Mouse (Mus musculus) lung, adult 18-20 months (tissue): ENCODE measurements at regions not wholly inside any gene's neighbourhood (a gene's known extent, or its start where the extent isn't known, plus 50 kb on each side); places are given as distances from the start of the nearest gene placed in this dataset.

Experiments
- DNase-seq, 2 experiments: peaks; one replicate each; pipeline ENCODE4 v3.0.0; 2022; ENCODE audit warnings: mixed read lengths in 2 of 2

DNA sequence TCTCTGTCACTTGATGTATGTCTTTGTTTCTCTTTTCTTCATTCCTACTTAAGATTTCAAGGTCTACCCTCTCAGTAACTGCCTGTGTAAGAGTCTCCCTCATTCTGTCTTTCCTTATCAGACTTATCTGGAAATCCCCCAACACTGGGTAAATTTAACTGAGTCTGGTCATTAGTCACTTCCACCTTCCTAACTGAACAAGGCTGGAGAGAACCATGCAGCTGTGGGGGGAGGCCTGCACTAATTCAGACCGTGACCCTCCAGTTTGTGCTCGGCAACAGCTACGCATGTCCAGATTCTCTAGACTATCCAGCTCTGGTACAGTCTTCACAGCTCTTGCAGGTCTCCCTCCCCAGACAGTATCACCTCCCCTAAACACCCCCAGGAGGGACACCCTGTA is 103.3 kb downstream of the Prox1 start:
- no peak for DNase-seq

- no peak for DNase-seq
Measured at GRCm38 (mm10) chr1:190066426-190066825, 104.1 kb downstream of the Prox1 start.

DNA sequence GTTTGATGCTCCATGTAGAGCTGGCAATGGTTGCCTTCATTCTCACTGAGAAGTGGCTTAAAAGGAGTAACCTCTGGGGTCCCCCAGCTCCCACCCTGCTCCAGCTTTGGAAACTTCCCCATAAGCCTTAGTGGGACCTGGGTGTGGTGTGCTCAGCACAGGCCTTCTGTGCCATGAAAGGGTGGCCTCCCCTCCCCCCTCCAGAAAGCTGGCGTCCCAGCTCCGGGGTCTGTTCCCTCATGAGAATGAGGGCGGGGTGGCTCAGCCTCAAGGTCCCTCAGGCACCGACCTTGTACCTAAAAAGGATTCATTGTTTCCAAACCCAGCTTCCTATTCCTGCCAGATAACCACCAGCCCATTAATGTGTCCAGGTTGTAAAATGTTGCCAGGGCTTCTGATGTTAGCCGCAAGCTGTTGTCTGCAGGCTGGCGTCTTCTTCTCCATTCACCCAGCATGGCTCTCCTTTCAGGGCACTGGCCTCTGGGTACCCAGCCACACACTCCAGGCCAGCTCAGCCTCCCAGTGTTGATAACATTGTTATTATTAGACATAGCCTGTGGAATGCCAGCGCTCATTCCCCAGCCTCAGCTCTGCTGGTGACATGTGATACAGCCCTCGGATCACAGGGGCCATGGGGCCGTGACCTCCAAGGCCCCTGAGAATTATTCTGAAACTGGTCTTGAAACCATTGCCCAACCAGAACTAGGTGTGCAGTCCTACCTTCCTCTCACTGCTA is 108.8 kb downstream of the Prox1 start:
- no peak for DNase-seq

GRCm38 (mm10) chr1:190059025-190059424 is 111.5 kb downstream of the Prox1 start:
- DNase-seq, result no peak

- no peak for DNase-seq
Measured at GRCm38 (mm10) chr1:190056931-190057330, 113.6 kb downstream of the Prox1 start.

- no peak for DNase-seq
Measured at GRCm38 (mm10) chr1:190051903-190052302, 118.6 kb downstream of the Prox1 start.

GRCm38 (mm10) chr1:190048521-190049170 is 121.9 kb downstream of the Prox1 start:
- DNase-seq, result no peak

DNA sequence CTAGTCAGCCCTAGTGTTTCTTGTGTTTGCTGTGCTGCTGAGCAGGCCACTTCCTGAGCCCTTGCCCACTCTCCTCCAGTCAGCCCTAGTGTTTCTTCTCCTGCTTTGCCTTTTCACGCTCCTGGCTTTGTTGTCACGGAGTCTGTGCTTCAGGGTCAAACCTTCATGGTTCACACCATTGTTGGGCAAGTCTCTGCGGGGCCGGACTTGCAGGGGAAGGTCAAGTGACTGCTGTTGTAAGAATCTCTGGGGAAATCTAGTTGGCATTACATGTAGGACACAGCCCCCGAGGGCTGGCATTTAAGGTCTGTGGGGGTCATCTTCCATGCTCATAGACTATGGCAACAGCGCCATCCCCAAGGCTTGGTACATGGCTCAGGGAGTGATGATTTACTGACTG is 123.3 kb downstream of the Prox1 start:
- DNase-seq, result no peak

- DNase-seq, result no peak
Measured at GRCm38 (mm10) chr1:190045797-190046196, 123.6 kb upstream of the Smyd2 start.

- DNase-seq, result no peak
Measured at GRCm38 (mm10) chr1:190044036-190044435, 121.9 kb upstream of the Smyd2 start.

GRCm38 (mm10) chr1:190043156-190043555 is 121.0 kb upstream of the Smyd2 start:
- DNase-seq, result no peak

DNA sequence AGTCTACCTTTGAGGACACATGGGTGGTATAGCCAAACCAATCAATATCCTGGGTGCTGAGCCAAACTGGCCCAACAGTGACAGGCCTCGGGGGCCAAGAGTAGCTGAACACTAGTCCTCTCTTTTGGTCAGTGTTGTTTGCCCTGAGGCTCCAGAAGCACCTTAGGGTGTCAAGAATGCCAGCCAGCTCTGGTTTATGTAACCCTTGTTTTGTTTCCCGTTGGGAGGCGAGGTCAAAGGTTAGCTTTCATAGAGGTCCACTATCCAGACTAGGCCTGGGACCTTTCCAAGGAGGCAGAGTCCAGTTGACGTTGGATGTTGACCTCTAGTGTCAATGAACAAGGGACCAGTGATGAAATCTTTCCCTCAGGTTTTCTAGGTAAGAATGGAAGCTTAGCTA is 120.0 kb upstream of the Smyd2 start:
- DNase-seq, result no peak

- DNase-seq, result no peak
Measured at GRCm38 (mm10) chr1:190041096-190041706, 119.0 kb upstream of the Smyd2 start.

GRCm38 (mm10) chr1:190038046-190038445 is 115.9 kb upstream of the Smyd2 start:
- DNase-seq, result no peak

- DNase-seq, result no peak
Measured at GRCm38 (mm10) chr1:190036726-190037125, 114.6 kb upstream of the Smyd2 start.

DNA sequence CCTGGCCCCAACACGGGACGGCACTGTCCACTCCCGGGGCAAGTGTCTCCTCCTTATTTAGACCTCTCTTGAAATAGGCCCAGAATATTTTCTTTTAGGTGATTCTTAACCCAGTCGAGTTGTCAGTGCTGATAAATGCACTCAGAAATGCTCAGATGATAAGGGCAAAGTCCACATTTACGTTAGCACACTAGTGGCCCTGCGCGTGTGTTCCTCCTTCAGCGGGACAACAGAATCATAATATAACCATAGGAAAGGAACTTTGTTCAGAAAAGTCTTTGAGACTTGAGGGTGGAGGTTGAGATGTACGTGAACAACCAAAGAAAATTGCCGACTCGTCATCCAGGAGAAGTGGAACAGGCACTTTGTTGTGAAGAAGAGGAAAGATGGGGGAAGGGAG is 113.8 kb upstream of the Smyd2 start:
- DNase-seq, result no peak

DNA sequence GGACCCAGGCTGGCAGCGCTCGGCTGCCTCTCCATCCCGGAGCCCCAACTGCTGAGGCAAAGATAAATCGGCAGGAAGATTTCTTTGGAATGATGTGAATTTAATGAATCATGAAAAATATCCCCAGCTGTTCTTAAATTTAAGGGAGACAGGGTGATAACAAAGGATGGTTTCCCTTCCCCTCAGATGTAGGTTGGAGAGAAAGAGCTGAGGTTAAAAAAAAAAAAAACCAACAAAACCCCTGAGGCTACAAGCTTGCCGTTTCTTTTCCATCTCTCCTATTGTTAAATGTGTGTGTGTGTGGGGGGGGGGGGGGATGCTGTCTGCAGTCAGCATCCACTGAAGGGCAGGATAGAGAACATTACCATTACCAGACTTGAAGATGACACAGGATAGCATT is 111.9 kb upstream of the Smyd2 start:
- DNase-seq, result no peak

DNA sequence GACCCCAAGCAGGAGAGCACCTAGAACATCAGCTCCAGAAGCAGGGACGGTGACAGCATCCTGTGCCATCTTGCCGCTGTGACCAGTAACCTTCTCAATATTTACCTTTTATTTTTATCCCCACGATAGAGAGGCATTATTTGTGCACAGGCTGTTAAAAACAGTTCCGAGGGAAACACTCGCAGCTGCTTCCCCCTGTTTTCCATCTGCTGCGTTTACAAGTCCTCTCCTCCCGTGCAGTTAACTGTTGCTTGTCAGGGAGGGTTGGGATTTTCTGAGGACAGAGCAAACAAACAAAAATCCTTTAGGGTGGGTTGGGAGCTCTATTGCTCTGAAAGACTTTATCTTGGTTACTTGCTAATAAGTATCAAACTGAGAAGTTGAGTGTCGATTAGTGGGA is 105.4 kb upstream of the Smyd2 start:
- DNase-seq, result no peak

DNA sequence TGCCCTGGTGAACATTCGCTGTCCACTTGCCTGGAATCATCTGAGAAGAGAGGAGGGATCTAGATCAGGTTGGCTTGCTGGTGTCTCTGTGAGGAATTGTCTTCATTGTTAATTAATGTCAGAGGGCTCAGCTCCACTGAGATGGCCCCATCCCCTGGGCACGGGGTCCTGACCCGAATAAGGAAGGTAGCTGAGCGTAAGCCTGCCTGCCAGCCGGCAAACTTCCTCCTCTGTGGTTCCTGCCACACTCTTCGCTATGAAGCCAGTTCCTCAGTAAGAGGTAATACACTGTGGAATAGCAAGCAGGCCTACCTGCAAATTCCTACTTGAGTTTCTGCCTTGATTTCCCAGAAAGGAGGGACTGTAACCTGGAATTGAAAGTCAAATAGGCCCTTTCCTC is 87.3 kb upstream of the Smyd2 start:
- DNase-seq, result no peak

DNA sequence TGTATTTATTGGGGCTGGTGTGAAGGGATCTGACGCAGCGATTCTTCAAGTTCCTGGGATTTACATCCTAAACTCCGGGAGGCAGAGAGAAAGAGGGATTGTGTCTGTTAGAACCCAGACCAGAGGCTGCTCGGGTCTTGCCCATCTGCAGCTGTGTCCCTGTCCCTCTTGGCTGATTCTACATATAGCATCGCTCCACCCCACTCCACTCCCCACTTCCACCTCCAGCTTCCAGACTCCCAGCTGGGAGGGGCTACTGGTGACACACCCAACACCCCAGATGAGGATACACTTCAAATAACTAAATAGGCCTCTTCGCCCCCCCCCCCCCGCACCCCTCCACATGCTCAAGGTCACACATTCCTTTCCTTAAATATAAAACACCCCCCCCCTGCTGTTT is 85.1 kb upstream of the Smyd2 start:
- DNase-seq, result no peak

- DNase-seq, result no peak
Measured at GRCm38 (mm10) chr1:190001084-190001483, 78.9 kb upstream of the Smyd2 start.

DNA sequence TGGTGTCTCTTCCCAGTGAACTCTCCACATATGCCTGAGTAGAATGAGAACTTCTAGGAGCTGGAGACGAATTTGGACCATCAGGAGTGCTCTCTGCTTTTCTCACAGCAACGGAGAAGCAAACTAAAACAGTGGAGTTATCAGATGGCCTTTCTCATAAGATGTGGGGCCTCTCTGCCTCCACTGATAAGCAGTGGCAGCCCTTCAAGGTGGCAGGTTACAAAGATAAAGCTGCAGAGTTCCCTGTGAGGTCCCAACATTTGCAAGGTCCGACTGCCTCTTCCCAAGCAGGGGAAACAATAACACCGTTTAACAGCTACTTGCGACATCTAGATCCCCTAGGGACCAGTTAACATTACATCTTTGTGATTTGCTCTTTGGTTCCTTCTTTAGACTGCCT is 71.5 kb upstream of the Smyd2 start:
- DNase-seq, result no peak

DNA sequence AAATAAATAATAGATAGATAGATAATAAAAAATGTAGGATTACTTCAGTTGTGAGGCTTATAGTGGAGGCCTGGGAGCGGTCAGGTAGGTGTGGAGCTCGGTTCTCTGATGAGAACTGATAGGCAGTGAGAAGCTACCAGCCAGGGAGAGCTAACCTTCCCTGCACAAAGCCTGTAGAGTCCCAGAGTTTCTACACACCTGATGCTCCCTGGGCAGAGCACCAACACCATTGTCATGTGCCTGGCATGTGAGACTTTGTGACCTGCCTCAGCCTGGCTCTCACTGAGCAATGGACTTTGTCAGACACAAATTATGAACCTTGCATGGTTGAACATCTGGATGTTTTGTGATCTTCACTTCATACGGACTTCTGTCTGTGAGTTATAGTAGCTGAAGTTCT is 71.1 kb upstream of the Smyd2 start:
- DNase-seq, result no peak

DNA sequence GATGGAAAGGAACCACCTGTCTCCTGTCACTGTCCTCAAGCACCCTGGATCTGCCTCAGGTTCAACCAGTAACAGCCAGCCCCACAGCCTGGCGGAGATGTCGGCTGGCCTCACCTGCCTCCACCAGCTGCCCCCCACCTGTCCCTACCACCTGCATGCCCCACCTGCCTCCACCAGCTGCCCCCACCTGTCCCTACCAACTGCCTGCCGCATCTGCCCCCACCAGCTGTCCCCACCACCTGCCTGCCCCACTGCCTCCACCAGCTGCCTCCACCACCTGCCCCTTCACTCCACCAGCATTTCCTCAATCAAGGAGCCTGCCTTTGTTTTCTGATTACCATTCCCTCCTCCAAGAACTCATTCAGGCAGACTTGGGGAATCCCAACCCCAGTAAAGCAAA is 68.9 kb upstream of the Smyd2 start:
- DNase-seq, result no peak
